Mouse (Mus musculus) spleen, adult 12 weeks (tissue): ENCODE results near the gene Kcnk16.

Source experiments
- DNase-seq: peaks from one replicate; pipeline ENCODE4 v3.0.0; 2022; ENCODE audit warnings: low spot score

Gene Kcnk16

DNA sequence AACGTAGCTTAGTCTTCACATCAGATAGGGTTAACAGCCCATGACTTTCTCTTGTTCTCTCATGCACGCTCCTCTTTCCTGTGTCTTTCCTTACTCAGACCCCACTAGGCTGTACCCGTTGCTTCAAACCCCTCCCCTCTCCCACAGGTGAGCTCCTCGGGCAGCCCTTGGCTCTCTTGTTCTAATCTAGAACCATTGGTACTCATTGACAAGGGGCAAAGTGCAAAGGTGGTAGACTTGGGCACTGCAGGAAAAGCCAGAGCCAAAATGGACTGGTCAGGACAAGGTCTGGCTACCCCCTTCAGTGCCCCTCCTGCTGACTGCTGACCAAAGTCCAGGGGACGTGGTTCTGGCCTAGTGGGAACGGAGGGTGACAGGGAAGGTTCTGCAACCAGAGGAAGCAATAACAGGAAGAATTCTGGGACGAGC, 38.9 kb downstream of the Kcnk16 start:
- no peak for DNase-seq

DNA sequence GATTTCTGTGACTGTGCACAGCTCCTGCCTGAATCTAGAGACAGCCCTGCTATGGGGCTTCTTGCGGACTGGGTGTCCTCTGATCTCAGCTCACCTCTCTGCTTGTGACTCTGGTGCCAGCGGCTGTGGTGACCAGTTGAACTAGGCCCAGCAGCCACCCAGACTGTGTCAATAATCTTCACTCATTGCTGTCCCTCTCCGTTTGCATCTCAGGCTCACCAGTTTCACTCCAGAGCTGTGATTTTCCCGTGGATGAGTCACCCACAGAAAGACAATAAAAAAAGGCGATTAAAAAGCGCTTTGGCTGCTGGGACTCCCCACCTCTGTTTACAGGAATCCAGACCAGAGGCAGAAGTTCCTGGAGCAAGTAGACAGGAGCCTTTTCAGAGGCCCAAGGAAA, 39.6 kb downstream of the Kcnk16 start:
- DNase-seq, result no peak

DNA sequence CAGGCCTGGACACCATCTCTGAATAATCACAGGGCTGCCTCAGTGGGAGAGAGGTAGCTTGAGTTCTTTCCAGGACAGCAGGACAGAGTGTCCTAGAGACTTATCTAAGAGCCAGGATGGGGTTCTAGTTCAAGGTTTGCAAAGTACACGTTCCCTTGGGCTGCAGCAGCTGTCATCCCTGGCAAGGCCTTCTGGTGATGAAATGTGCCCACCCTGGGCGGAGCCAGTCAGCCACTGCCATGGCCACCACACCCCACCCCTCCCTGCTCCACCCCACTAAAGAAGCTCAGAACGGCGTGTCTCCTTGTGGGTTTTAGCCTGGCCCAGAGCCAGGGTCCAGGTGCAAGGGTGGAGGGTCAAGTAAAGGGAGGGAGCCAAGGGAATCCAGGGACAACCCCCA, 40.7 kb downstream of the Kcnk16 start:
- no peak for DNase-seq

DNA sequence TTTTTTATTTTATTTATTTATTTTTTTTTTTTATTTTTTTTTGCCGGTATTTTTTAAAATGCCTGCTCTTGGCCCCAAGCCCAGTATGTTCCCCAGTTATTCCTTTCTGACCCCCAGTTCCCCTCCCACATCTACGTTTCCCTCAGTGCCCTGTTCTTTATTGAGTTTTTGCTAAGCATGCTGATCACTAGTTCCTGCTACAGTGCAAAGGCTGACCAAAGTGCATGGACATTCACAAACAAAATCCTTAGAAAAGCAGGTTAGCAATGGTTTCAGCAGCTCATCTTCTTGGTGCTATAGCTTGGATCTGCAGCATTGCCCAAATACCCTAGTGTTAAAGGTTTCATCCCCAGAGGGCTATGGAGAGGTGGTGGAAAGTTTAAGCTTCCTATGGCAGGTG, 42.0 kb downstream of the Kcnk16 start:
- DNase-seq, result no peak

DNA sequence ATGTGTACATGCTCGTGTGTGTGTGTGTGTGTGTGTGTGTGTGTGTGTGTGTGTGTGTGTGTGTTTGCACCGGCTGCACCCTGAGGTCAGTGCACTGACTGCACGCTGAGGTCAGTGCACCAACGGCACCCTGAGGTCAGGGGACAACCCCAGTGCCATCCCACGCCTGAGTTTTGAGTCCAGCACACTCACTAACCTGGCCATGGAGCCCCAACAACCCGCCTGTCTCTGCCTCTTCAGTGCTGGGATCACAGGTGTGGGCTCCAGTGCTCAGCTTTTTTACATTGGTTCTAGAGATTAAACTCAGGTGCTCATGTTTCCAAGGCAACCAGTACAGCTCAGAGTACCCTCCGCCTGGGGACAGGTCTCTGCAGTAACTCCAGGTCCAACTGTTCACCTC, 42.5 kb downstream of the Kcnk16 start:
- no peak for DNase-seq

DNA sequence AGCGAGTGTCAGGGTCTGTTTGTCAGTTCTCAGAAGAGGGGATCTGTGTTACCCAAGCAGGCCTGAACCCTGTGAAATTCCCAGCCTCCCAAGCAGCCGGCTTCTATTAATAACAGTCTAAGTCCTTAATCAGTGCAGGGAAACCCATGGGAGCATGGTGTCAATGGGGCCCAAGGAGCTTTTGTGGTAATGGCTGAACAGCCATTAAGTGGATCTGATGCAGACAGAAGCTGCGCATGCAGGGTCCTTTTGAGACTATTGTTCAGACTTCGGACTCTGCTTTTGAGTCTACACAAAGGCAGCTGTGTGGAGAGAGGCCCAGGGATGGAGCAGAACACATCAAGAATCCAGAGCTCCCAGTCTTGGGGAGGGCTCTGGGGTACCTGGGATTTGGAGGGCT, 43.5 kb downstream of the Kcnk16 start:
- no peak for DNase-seq

DNA sequence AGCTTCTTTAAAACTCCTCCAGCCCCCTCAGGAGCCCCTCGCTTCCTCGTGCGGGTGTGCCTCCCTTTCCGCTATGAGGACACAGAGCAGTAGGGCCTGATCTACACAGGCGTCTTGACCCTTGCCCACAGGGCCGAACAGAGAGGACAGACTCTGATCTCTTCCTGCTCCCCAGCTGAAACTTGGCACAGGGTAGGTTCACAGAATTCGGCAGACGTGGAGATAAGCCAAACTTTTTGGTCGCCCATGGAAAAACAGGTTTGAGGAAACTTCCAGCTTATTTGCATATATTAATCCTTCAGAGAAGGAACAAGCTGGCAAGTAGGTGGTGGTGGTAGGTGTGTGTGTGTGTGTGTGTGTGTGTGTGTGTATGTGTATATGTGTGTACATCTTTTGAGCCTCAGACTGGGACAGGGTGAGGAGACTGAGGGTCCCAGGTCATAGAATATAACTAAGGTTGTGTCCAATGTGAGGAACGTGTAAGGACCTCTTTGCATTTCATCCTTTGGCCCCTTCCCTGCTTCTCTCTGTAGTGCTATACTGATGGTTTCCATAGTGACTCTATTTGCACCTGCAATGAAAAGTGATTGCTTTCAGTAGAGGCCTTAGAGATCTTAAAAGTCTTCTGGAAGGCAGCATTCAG, 44.3 kb downstream of the Kcnk16 start:
- no peak for DNase-seq

DNA sequence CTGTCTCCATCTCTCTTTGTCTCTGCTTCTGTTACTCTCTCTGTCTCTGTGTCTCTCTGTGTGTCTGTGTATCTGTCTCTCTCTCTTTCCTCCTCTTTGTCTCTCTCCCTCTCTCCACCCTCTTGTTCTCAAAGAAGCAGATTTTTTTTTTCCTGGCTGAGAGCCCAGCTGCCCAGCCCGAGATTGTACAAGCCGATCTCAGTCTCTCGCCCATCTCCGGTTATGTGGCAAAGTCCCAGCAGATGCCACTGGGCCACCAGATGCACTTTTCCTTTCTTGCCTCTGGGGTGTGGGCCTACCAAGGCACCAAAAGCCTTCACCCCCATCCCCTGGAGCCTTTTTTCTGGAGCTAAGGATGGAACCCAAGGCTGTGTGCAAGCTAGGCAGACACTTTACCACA, 44.8 kb downstream of the Kcnk16 start:
- no peak for DNase-seq

DNA sequence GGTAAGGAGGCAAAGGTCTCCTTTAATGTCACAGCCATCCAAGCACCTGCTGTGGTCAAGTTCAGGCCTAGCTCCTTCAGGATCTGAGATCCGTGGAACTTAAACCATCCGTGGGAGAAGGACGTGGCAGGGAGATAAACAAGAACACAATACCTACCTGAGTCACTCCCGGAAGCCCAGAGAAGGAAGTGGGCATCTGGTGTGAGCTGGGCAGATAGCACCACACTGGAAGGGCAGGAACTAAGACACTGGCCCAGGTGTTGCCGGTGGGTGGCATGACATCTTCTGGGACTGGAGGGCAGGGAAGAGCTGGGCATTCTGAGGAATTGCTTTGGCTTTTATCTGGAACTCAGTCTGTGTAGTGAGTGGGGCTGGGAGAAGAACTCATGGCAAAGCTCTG, 45.7 kb downstream of the Kcnk16 start:
- DNase-seq, result no peak

DNA sequence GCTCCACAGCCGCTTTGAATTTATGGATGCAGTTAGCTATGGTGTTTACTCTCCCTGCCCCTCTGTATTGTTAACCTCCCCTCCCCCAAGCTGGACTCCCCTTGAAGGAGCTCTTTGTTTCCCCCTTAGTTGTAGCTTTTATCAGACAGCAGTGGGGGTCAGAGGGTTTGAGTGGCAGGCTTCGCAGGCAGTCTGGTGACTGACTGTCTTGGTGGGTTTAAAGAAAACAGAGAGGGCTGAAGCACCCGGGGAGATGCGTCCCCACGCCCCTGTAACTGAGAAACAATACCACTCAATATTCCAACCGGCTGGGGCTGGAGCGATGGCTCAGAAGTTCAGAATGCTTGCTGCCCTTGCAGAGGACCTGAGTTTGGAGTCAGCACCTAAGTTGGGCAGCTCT, 47.9 kb downstream of the Kcnk16 start:
- no peak for DNase-seq

DNA sequence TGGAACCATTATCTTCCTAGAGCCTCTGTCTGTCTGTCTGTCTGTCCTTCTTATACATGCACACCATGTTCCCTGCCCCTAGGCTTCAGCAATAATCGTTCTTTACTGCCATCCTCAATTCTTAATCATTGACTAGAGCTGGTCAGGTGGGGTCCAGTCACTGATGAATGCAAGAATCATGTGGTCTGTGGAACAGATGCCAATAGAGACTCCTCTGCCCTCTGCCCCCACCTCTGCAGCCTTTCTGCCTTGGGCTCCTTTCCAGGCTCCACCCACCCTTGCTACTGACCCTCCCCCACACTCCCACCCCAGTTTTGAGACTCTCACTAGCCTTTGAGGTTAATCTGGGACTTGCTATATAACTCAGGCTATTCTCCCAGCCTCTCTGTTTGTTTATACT, 49.1 kb downstream of the Kcnk16 start:
- no peak for DNase-seq

DNA sequence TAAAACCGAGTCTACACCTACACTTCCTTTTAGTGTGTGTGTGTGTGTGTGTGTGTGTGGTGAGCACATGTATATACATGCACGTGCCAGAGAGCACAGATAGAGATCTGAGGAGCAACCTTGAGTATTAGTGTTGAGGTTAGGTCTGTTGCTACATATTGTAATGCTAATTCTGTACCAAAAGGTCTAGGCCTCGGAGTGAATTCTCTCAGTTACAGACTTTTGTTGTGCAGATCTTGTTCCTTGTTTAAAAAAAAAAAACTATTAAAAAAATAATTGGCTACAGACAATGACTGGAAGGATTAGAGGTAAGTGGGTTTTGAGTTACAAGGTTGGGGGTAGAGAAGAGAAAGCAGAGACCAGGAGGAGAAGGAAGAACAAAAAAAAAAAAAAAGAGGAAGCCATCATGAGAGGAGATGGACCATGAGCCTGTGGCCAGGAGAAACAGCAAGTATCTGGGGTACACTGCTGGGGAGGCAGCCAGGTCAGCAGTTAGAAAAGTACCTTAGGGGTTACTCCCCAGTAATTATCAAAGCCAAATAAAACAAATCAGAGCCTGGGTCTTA, 51.6 kb downstream of the Kcnk16 start:
- no peak for DNase-seq

DNA sequence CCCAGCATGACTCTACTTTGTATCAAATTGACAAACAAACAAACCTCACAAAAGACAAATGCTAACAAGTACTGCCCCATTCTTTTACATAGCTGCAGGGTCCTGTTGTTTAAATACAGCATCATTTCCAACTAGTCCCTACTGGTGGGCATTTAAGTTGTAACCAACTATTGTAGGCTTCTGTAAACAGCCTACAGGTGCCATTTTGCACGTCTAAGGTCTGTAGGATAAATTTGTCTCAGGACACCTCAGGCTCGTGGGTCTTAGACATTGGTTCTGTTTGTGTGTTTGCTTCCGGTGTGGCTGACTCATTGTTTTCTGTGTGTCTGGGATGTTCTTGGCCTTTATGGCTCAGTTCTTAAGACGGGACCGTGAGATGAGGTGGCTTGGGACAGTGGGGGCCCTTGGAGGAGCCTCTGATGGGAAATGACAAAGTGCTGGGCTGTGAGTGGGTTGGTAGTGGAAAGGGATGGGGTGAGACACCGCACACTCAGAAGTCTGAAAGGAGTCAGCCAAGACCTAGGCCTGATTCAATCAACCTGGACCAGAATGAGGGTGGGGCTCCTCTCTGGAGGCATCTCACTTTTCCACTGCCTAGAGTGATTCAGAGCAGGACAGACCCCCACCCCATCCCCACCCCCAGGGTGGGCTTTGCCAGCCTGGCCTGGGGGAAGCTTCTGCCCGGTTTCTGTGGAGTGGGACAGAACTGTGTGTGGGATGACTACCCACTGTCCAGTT, 52.3 kb downstream of the Kcnk16 start:
- DNase-seq, result no peak

DNA sequence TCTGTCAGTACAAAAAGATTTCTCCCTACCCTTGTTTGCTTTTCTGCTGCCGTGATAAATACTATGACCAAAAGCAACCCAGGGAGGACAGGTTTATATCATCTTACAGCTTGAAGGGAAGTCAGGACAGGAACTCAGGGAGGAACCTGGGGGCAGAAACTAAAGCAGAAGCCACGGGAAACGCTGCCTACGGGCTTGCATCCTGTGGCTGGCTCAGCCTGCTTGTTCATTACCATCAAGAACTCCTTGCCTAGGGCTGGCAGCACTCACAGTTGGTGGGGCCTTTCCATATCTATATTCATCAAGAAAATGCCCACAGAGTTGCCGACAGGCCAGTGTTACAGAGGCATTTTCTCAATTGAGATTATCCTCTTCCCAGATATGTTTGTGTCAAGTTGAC, 53.2 kb downstream of the Kcnk16 start:
- no peak for DNase-seq

DNA sequence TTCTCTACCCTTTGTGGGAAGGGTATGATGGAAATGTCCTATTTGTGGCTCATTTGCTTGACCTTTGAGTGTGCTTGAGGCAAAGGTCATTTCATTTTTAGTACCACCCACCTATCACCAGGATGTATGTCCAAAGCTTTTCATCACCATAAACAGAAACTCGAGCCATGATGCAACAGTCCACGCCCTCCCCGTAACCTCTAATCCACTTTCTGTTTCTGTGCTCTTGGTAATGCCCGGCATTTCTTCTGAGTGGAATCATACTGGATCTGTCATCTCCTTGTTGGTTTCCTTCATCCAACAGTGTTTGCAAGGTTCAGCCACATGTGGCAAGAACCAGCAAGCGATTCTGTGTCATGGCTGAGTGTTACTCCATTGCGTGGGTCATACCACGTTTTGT, 54.9 kb downstream of the Kcnk16 start:
- DNase-seq, result no peak

DNA sequence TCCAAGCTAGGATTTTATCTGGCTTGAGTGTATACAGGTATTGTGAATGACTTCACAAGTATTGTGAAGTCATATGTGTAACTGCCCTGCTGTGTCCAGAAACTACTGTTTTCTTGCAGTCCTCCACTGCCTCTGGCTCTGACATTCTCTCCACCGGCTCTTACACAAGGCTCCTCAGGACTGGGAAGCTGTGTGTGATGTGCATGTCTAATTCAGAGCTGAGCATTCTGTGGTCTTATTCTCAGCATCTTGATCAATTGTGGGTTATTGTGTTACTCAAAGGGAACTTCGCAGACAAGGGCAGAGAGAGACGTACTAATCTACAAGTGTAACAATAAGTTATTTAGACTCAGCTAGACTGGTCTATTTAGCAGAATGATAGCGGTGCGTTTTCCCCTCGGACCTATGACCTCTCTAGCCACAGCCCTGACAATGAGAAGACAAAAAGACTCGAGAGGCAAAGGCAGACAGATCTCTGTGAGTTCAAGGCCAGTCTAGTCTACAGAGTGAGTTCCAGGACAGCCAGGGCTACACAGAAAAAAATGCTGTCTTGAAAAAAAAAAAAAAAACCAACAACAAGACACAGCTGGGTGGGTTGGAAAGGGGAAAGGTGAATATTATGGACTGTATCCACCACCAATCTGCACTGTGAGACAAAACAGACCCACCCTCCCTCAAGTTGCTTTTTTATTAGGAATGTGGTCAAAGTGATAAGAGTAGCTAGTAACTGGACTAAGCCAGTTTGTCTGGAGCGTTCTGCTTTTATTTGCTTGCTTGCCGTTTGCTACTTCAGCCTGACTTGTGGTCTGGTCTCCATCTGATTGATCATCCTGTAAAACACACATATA, 57.0 kb downstream of the Kcnk16 start:
- DNase-seq, result no peak
